In the genomic region with DNA sequence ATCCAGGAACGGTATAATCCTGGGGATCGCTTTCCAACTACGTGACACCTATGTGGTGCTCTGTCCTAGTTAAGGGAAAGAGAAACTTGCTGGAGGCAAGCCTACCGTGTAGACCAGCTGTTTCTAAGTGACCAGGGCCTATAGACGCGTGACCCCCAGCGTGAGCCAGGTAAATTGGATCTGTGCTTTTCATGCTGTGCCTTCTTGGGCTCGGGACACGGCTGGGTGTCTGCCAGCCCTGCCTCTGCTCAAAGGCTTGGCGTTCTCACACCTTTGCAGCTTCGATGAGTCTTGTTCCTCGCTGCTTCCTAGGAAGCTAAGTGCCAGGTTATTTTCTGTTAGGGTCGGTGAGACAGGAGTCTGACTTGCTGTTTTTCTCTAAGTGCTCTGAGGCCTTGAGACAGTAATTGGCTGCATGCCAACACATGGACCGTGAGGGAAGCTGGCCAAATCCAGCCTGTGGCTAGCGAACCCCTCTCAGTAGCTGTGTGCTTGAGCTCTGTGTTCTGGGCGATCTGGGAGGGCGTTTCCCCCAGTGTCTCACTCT, we compare ENCODE assay signal across 9 mouse cellular contexts.
DNase-seq lines count a peak whose midpoint lies in the region; ATAC-seq lines count a peak whose summit lies in the region.
"Had no signal": no experiment of that assay in that cellular context is flagged by ENCODE, and none has a peak within 500 bp of the region (broad histone marks: within the 10 kb centered on the region; RNA-seq: fewer than 3 reads in every experiment).

No protein-coding gene starts in this region.

- H3K27me3 ChIP-seq in kidney, embryonic 15.5 days: no peaks in the 10 kb centered on the region

- WGBS in kidney, embryonic 15.5 days: 51% methylated on average over 17 of the region's 17 CpGs

- DNase-seq in layer of hippocampus, postnatal 10 days (ENCODE audit: low spot score in 2 of 2): peak; percentile 41 to 55
- no peak for DNase-seq in layer of hippocampus, adult 9-11 months
- DNase-seq in gastrocnemius, adult 18-20 months (ENCODE audit: low spot score): peak; percentile 63
- DNase-seq in lung, postnatal 4 days: peak; percentile 55 to 61
- DNase-seq in telencephalon, adult 2 months (ENCODE audit: low read depth, low spot score): peak; percentile 24
- DNase-seq in urinary bladder, adult 2 months (ENCODE audit: low spot score): no peak

- H3K27ac ChIP-seq in kidney, embryonic 15.5 days: peak overlapping the region; percentile 45; the same call in 1 of the 2 replicates
- H3K27ac ChIP-seq: heart, adult 2 months had no signal

- H3K4me1 ChIP-seq in kidney, embryonic 15.5 days: peaks cover 29% of the 10 kb centered on the region

- no peak overlapping the region for H3K4me2 ChIP-seq in kidney, embryonic 15.5 days

- H3K4me3 ChIP-seq in kidney, embryonic 15.5 days (replicated peaks): no peak overlapping the region
- H3K4me3 ChIP-seq: heart, adult 2 months had no signal

- ATAC-seq in cerebellum, adult (ENCODE audit: insufficient number of reproducible peaks, low FRiP score, low TSS enrichment): peak; percentile 32
- ATAC-seq in kidney, embryonic 15.5 days (replicated peaks; ENCODE audit: low FRiP score): peak; percentile 63; the same call in 1 of the 2 replicates

- H3K9me3 ChIP-seq in kidney, embryonic 15.5 days (replicated peaks): no peaks in the 10 kb centered on the region

- no peaks in the 10 kb centered on the region for H3K36me3 ChIP-seq in kidney, embryonic 15.5 days

- no peak overlapping the region for H3K9ac ChIP-seq in kidney, embryonic 15.5 days

Comparison
In these comparisons a context has a peak if more than half of its experiments do, and no peak if none do; other contexts are left out.
1. DNase-seq: peak in layer of hippocampus, postnatal 10 days (2 of 2), gastrocnemius, adult 18-20 months (single experiment), lung, postnatal 4 days (2 of 2) and telencephalon, adult 2 months (single experiment); none in layer of hippocampus, adult 9-11 months (single experiment) and urinary bladder, adult 2 months (single experiment).